ENCODE assay signal across 19 mouse cellular contexts in genomic region chr4:44963156-44963555, GRCm38 (mm10).
"Had no signal": no experiment of that assay in that cellular context is flagged by ENCODE, and none has a peak within 500 bp of the region (broad histone marks: within the 10 kb centered on the region; RNA-seq: fewer than 3 reads in every experiment).

No protein-coding gene starts in this region.

- ATAC-seq: liver, postnatal 0 days; lung, postnatal 0 days; midbrain, embryonic 16.5 days had no signal

- H3K27ac ChIP-seq: liver, embryonic 15.5 days; lung, embryonic 15.5 days; macrophage; midbrain, embryonic 12.5 days; neural tube, embryonic 12.5 days; stomach, embryonic 15.5 days; stomach, postnatal 0 days had no signal

- H3K4me3 ChIP-seq: liver, embryonic 15.5 days; lung, embryonic 15.5 days; megakaryocyte, embryonic 14.5 days; midbrain, embryonic 12.5 days; neural tube, embryonic 12.5 days; stomach, embryonic 15.5 days had no signal

- H3K4me1 ChIP-seq: liver, embryonic 15.5 days; lung, embryonic 15.5 days; midbrain, embryonic 12.5 days; neural tube, embryonic 12.5 days; stomach, embryonic 15.5 days had no signal

- H3K4me2 ChIP-seq: liver, embryonic 15.5 days; lung, embryonic 15.5 days; midbrain, embryonic 12.5 days; neural tube, embryonic 12.5 days; stomach, embryonic 15.5 days had no signal

- H3K36me3 ChIP-seq: liver, embryonic 15.5 days; lung, embryonic 15.5 days; midbrain, embryonic 12.5 days; neural tube, embryonic 12.5 days; stomach, embryonic 15.5 days had no signal

- H3K9ac ChIP-seq: liver, embryonic 15.5 days; liver, postnatal 0 days; lung, embryonic 15.5 days; midbrain, embryonic 12.5 days; neural tube, embryonic 12.5 days; stomach, embryonic 15.5 days had no signal

- DNase-seq: liver, postnatal 0 days; lung, adult 2 months; lung, postnatal 14 days; lung, postnatal 36 days; midbrain, embryonic 14.5 days; right cerebral cortex, postnatal 14 days; thymus, adult 2 months; thymus, postnatal 25 days; thymus, postnatal 4 days had no signal

- H3K27me3 ChIP-seq: liver, embryonic 15.5 days; lung, embryonic 15.5 days; midbrain, embryonic 12.5 days; neural tube, embryonic 12.5 days; stomach, embryonic 15.5 days had no signal

- H3K9me3 ChIP-seq: liver, embryonic 15.5 days; lung, embryonic 15.5 days; megakaryocyte, embryonic 14.5 days; midbrain, embryonic 12.5 days; neural tube, embryonic 12.5 days; stomach, embryonic 15.5 days had no signal
